Mouse (Mus musculus): Measurements from ENCODE around the gene Gimap7. TPM values are rescaled to one million over a fixed set of nuclear protein-coding genes. Genes with fewer than 3 reads are reported as not detected.

The Gimap7 gene
- polyA plus RNA-seq, 1 experiment from 2014 or later: 0.09 TPM

DNA sequence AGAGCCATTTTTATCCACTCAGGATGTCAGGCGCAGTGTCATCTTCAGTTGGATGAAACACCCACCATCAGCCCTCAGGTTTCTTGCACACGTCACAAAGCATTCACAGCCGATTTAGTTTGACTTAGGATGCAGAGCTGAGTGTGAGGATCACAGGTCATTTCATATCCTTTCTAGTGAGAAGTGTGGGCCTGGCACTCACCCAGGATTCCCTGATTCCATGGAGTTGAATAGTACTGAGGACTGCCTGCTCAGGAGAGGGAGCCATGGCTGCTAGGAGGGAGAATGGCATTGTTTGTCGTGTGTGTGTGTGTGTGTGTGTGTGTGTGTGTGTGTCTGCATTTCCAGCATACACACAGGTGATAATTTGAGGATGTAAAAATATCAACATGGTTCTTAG, 1.9 kb downstream of the Gimap7 start:
- TF ChIP-seq CTCF (IDR thresholded peaks at IDR 0.05; ENCODE audit: low read depth): no peak
- Histone ChIP-seq H3K9me3 (ENCODE audit: control insufficient read depth) (no peaks in the 10 kb centered on the region), H3K4me1 (replicated peaks; ENCODE audit: control insufficient read depth, insufficient read depth, low read length) (no peaks in the 10 kb centered on the region), H3K27ac (ENCODE audit: low read depth, low read length) (no peak overlapping the region), H3K27me3 (replicated peaks; ENCODE audit: control insufficient read depth, insufficient read depth, low read length) (no peaks in the 10 kb centered on the region), H3K4me3 (ENCODE audit: low read depth, low read length) (no peak overlapping the region), H3K9ac (ENCODE audit: low read depth, low read length) (no peak overlapping the region), H3K4me2 (replicated peaks; ENCODE audit: low read depth) (no peak overlapping the region), H3K36me3 (ENCODE audit: control insufficient read depth, insufficient read depth) (no peaks in the 10 kb centered on the region)
- no peak for ATAC-seq
- WGBS: 85% methylated on average over 4 of the region's 4 CpGs

DNA sequence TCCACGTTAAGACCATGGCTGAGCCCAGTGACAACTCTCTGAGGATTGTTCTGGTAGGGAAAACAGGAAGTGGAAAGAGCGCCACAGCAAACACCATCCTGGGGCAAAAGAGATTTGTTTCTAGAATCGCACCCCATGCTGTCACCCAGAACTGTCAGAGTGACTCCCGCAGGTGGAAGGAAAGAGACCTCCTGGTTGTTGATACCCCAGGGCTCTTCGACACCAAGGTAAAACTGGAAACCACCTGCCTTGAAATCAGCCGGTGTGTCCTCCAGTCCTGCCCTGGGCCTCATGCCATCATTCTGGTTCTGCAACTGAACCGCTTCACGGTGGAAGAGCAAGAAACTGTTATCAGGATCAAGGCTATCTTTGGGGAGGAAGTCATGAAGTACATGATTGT, 5.0 kb downstream of the Gimap7 start:
- H3K4me3 ChIP-seq (ENCODE audit: low read depth, low read length): no peak overlapping the region
- TF ChIP-seq CTCF (IDR thresholded peaks at IDR 0.05; ENCODE audit: low read depth): no peak
- no peaks in the 10 kb centered on the region for H3K4me1 ChIP-seq (replicated peaks; ENCODE audit: control insufficient read depth, insufficient read depth, low read length)
- no peaks in the 10 kb centered on the region for H3K27me3 ChIP-seq (replicated peaks; ENCODE audit: control insufficient read depth, insufficient read depth, low read length)
- no peak overlapping the region for H3K27ac ChIP-seq (ENCODE audit: low read depth, low read length)
- 72% methylated on average over 8 of the region's 8 CpGs for WGBS
- H3K9ac ChIP-seq (ENCODE audit: low read depth, low read length): no peak overlapping the region
- H3K9me3 ChIP-seq (ENCODE audit: control insufficient read depth): no peaks in the 10 kb centered on the region
- H3K4me2 ChIP-seq (replicated peaks; ENCODE audit: low read depth): no peak overlapping the region
- H3K36me3 ChIP-seq (ENCODE audit: control insufficient read depth, insufficient read depth): no peaks in the 10 kb centered on the region
- no peak for ATAC-seq

DNA sequence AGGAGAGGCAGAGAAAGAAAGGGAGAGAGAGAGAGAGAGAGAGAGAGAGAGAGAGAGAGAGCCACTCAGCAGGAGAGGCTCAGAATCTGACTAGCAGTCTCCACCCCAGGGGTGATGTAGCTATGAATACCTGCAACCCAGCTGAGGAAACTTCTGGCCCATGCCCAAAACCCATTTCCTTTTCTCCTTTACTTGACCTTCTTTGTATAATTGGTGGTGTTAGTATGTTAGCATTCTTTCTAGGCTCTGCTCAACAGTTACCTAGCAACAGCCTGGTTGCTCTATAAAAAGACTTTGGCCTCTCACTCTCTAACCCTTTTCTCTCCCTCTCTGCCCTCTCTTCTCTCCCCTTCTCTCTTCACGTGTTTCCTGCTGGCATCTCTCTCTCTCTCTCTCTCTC, 7.1 kb downstream of the Gimap7 start:
- ATAC-seq: no peak
- Histone ChIP-seq H3K36me3 (ENCODE audit: control insufficient read depth, insufficient read depth) (no peaks in the 10 kb centered on the region), H3K4me1 (replicated peaks; ENCODE audit: control insufficient read depth, insufficient read depth, low read length) (no peaks in the 10 kb centered on the region), H3K9me3 (ENCODE audit: control insufficient read depth) (no peaks in the 10 kb centered on the region), H3K4me2 (replicated peaks; ENCODE audit: low read depth) (no peak overlapping the region), H3K27ac (ENCODE audit: low read depth, low read length) (no peak overlapping the region), H3K27me3 (replicated peaks; ENCODE audit: control insufficient read depth, insufficient read depth, low read length) (no peaks in the 10 kb centered on the region), H3K9ac (ENCODE audit: low read depth, low read length) (no peak overlapping the region), H3K4me3 (ENCODE audit: low read depth, low read length) (no peak overlapping the region)
- TF ChIP-seq CTCF (IDR thresholded peaks at IDR 0.05; ENCODE audit: low read depth): no peak
- 0% methylated on average over 1 of the region's 1 CpGs for WGBS

DNA sequence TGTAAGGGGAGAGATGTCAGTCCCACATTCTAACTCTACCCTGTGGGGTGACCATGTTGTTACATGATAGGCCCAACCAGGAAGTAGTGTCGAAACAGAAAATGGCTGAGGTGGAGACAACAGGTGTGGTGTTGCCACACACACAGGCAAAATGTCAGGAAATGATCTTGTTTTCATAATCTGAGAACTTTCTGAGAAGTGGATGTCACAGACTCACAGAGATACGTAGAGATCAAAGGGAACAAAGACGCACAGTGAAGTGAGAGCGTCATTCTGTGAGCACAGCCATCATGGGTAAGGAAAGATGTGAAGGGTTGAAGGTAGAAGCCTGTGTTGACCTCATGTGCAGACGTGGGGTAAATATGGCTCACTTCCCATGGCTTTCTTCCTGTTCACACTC, 9.3 kb downstream of the Gimap7 start:
- WGBS: 89% methylated on average over 5 of the region's 5 CpGs
- H3K27me3 ChIP-seq (replicated peaks; ENCODE audit: control insufficient read depth, insufficient read depth, low read length): no peaks in the 10 kb centered on the region
- no peak overlapping the region for H3K9ac ChIP-seq (ENCODE audit: low read depth, low read length)
- no peak overlapping the region for H3K4me3 ChIP-seq (ENCODE audit: low read depth, low read length)
- no peak overlapping the region for H3K4me2 ChIP-seq (replicated peaks; ENCODE audit: low read depth)
- no peaks in the 10 kb centered on the region for H3K4me1 ChIP-seq (replicated peaks; ENCODE audit: control insufficient read depth, insufficient read depth, low read length)
- no peak overlapping the region for H3K27ac ChIP-seq (ENCODE audit: low read depth, low read length)
- H3K36me3 ChIP-seq (ENCODE audit: control insufficient read depth, insufficient read depth): no peaks in the 10 kb centered on the region
- no peak for ATAC-seq
- TF ChIP-seq CTCF (IDR thresholded peaks at IDR 0.05; ENCODE audit: low read depth): no peak
- H3K9me3 ChIP-seq (ENCODE audit: control insufficient read depth): no peaks in the 10 kb centered on the region

DNA sequence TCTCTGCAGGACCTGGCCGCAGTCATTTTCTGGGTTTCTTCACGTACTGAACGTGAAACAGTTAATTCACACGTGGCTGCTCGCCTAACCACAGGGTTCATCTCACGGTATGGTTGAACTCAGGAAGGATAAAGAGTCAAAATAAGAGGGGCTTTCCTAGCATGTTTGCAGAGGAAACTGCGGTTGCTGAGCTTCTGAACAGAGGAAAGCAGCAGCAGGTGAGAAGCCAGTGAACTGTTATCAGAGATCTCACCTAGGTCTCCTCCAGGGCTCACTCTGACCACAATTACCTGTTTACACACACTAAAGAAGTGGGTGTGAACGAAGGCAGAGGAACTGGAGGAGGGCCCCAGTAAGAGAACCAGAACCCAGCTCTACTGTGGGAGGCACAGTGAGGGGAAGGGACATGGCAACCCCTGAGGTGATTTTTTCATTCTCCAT, 14.5 kb downstream of the Gimap7 start:
- Histone ChIP-seq H3K4me2 (replicated peaks; ENCODE audit: low read depth) (no peak overlapping the region), H3K27ac (ENCODE audit: low read depth, low read length) (no peak overlapping the region), H3K4me1 (replicated peaks; ENCODE audit: control insufficient read depth, insufficient read depth, low read length) (no peaks in the 10 kb centered on the region), H3K9ac (ENCODE audit: low read depth, low read length) (no peak overlapping the region), H3K4me3 (ENCODE audit: low read depth, low read length) (no peak overlapping the region), H3K27me3 (replicated peaks; ENCODE audit: control insufficient read depth, insufficient read depth, low read length) (no peaks in the 10 kb centered on the region), H3K36me3 (ENCODE audit: control insufficient read depth, insufficient read depth) (no peaks in the 10 kb centered on the region), H3K9me3 (ENCODE audit: control insufficient read depth) (no peaks in the 10 kb centered on the region)
- ATAC-seq: no peak
- 31% methylated on average over 8 of the region's 8 CpGs for WGBS
- no peak for TF ChIP-seq CTCF (IDR thresholded peaks at IDR 0.05; ENCODE audit: low read depth)

DNA sequence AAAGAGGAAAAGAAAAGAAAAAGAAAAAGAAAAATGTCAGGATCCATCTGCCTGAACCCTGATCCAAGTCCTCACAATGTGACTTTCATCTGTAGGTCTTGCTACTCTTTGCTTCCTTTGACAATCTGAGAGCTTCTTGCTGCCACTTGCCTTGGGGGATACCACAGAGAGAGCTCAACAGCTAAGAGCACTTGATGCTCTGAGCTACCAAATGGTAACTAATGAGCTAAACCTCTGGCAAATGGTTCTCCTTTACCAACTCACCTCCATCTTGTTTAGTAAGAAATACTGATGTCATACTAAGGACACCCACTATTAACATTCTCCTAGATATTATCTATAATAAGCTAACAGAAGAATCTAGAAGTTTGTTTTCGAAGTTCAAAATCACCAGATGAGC, 15.2 kb downstream of the Gimap7 start:
- Histone ChIP-seq H3K9ac (ENCODE audit: low read depth, low read length) (no peak overlapping the region), H3K4me1 (replicated peaks; ENCODE audit: control insufficient read depth, insufficient read depth, low read length) (no peaks in the 10 kb centered on the region), H3K4me3 (ENCODE audit: low read depth, low read length) (no peak overlapping the region), H3K4me2 (replicated peaks; ENCODE audit: low read depth) (no peak overlapping the region), H3K27ac (ENCODE audit: low read depth, low read length) (no peak overlapping the region), H3K27me3 (replicated peaks; ENCODE audit: control insufficient read depth, insufficient read depth, low read length) (no peaks in the 10 kb centered on the region), H3K36me3 (ENCODE audit: control insufficient read depth, insufficient read depth) (no peaks in the 10 kb centered on the region), H3K9me3 (ENCODE audit: control insufficient read depth) (no peaks in the 10 kb centered on the region)
- WGBS: 96% methylated on average over 1 of the region's 1 CpGs
- no peak for TF ChIP-seq CTCF (IDR thresholded peaks at IDR 0.05; ENCODE audit: low read depth)
- no peak for ATAC-seq

DNA sequence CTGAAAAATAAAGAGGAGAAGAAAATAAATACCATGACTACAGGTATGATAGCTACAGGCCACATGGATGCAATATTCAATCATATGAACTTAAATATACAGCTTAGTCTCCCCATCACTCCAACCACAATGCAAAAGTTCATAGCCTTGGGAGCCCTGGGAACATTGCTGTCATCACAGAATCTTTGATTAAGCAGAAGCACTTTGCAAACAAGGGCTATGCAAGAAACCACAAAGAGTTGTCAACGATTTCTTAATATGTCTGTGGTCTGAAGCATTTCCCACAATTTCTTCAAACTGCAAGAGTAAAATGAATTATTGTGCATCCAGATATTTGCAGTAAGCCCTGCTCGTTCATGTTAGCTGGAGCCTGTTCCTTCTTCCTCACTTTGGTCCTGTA, 18.6 kb downstream of the Gimap7 start:
- no peak overlapping the region for H3K9ac ChIP-seq (ENCODE audit: low read depth, low read length)

More for the DNA sequence above, 18.6 kb downstream of the Gimap7 start:
- ATAC-seq: no peak
- no peaks in the 10 kb centered on the region for H3K27me3 ChIP-seq (replicated peaks; ENCODE audit: control insufficient read depth, insufficient read depth, low read length)
- no peak overlapping the region for H3K4me3 ChIP-seq (ENCODE audit: low read depth, low read length)
- no peak for TF ChIP-seq CTCF (IDR thresholded peaks at IDR 0.05; ENCODE audit: low read depth)
- no peak overlapping the region for H3K4me2 ChIP-seq (replicated peaks; ENCODE audit: low read depth)
- no peak overlapping the region for H3K27ac ChIP-seq (ENCODE audit: low read depth, low read length)
- WGBS: 68% methylated on average over 2 of the region's 2 CpGs
- H3K9me3 ChIP-seq (ENCODE audit: control insufficient read depth): no peaks in the 10 kb centered on the region
- H3K4me1 ChIP-seq (replicated peaks; ENCODE audit: control insufficient read depth, insufficient read depth, low read length): peaks cover 12% of the 10 kb centered on the region
- H3K36me3 ChIP-seq (ENCODE audit: control insufficient read depth, insufficient read depth): no peaks in the 10 kb centered on the region
